Mouse (Mus musculus): ENCODE measurements at regions not wholly inside any gene's neighbourhood (a gene's known extent, or its start where the extent isn't known, plus 50 kb on each side); places are given as distances from the start of the nearest gene placed in this dataset.

- no peak for TF ChIP-seq POLR2A (IDR thresholded peaks at IDR 0.05; ENCODE audit: low read depth, low read length)
- no peak for TF ChIP-seq CTCF (IDR thresholded peaks at IDR 0.05; ENCODE audit: borderline replicate concordance, insufficient read depth, low read length)
Measured at GRCm38 (mm10) chr16:85247301-85247700, 73.7 kb upstream of the App start.

All from embryonic fibroblast, embryonic 13.5 days (primary cell).